27 mouse cellular contexts compared by ENCODE assay signal in genomic region chr13:13564116-13564515, GRCm38 (mm10). TPM values are rescaled to one million over a fixed set of nuclear protein-coding genes. Genes with fewer than 3 reads are reported as not detected.
DNase-seq lines count a peak whose midpoint lies in the region; ATAC-seq and TF ChIP-seq lines count a peak whose summit lies in the region.
"Had no signal": no experiment of that assay in that cellular context is flagged by ENCODE, and none has a peak within 500 bp of the region (broad histone marks: within the 10 kb centered on the region; RNA-seq: fewer than 3 reads in every experiment).

No protein-coding gene starts in this region.

- H3K4me2 ChIP-seq in heart, embryonic 16.5 days (ENCODE audit: low read depth, low read length) = no peak overlapping the region
- no peak overlapping the region for H3K4me2 ChIP-seq in kidney, postnatal 0 days (ENCODE audit: low read length)
- H3K4me2 ChIP-seq in liver, embryonic 11.5 days = no peak overlapping the region
- H3K4me2 ChIP-seq: hindbrain, embryonic 14.5 days; liver, embryonic 15.5 days; lung, embryonic 14.5 days; neural tube, embryonic 12.5 days had no signal

- no peaks in the 10 kb centered on the region for H3K9me3 ChIP-seq in heart, embryonic 16.5 days (replicated peaks; ENCODE audit: control insufficient read depth, low read length)
- H3K9me3 ChIP-seq in kidney, postnatal 0 days (replicated peaks; ENCODE audit: low read length) = no peaks in the 10 kb centered on the region
- no peaks in the 10 kb centered on the region for H3K9me3 ChIP-seq in liver, embryonic 11.5 days (ENCODE audit: control insufficient read depth, low read length)
- H3K9me3 ChIP-seq: G1E; heart, embryonic 10.5 days; liver, embryonic 15.5 days; midbrain, embryonic 10.5 days; neural tube, embryonic 12.5 days had no signal

- H3K27ac ChIP-seq in heart, embryonic 16.5 days (ENCODE audit: low read length) = peak overlapping the region; percentile 1; the same call in 1 of the 2 replicates
- H3K27ac ChIP-seq in kidney, postnatal 0 days = no peak overlapping the region
- no peak overlapping the region for H3K27ac ChIP-seq in kidney, adult 2 months (ENCODE audit: insufficient read depth, low read depth, low read length)
- no peak overlapping the region for H3K27ac ChIP-seq in liver, embryonic 11.5 days (ENCODE audit: low read depth, low read length)
- H3K27ac ChIP-seq: heart, embryonic 10.5 days; hindbrain, embryonic 14.5 days; liver, embryonic 15.5 days; midbrain, embryonic 10.5 days; neural tube, embryonic 12.5 days had no signal

- H3K4me3 ChIP-seq in heart, embryonic 16.5 days (ENCODE audit: low read length) = no peak overlapping the region
- no peak overlapping the region for H3K4me3 ChIP-seq in kidney, postnatal 0 days (replicated peaks; ENCODE audit: low read depth, low read length)
- H3K4me3 ChIP-seq in kidney, adult 2 months (ENCODE audit: insufficient read depth, low read depth, low read length) = no peak overlapping the region
- H3K4me3 ChIP-seq in liver, embryonic 11.5 days (ENCODE audit: low read depth, low read length) = no peak overlapping the region
- H3K4me3 ChIP-seq: heart, embryonic 10.5 days; liver, embryonic 15.5 days; midbrain, embryonic 10.5 days; myocyte; neural tube, embryonic 12.5 days had no signal

- 0 out of 2 replicates have a peak, but pooled peaks have one; percentile 3 for ATAC-seq in heart, embryonic 16.5 days (replicated peaks; ENCODE audit: extremely low read depth, insufficient read depth, low FRiP score)
- peak; percentile 46; the same call in 1 of the 2 replicates for ATAC-seq in kidney, postnatal 0 days (replicated peaks; ENCODE audit: low FRiP score, low read depth)
- no peak for ATAC-seq in liver, embryonic 11.5 days (replicated peaks; ENCODE audit: low FRiP score)
- ATAC-seq: forebrain, embryonic 14.5 days had no signal

- H3K9ac ChIP-seq in heart, embryonic 16.5 days (ENCODE audit: low read length) = no peak overlapping the region
- no peak overlapping the region for H3K9ac ChIP-seq in kidney, postnatal 0 days (ENCODE audit: low read depth, low read length)
- no peak overlapping the region for H3K9ac ChIP-seq in liver, embryonic 11.5 days (ENCODE audit: low read depth, low read length)
- H3K9ac ChIP-seq: hindbrain, embryonic 14.5 days; liver, embryonic 15.5 days; lung, embryonic 14.5 days; neural tube, embryonic 12.5 days had no signal

- H3K36me3 ChIP-seq in heart, embryonic 16.5 days (ENCODE audit: control insufficient read depth, insufficient read depth) = no peaks in the 10 kb centered on the region
- no peaks in the 10 kb centered on the region for H3K36me3 ChIP-seq in kidney, postnatal 0 days (ENCODE audit: insufficient read depth, low read length)
- H3K36me3 ChIP-seq in kidney, adult 2 months (ENCODE audit: control insufficient read depth, insufficient read depth, low read length) = no peaks in the 10 kb centered on the region
- no peaks in the 10 kb centered on the region for H3K36me3 ChIP-seq in liver, embryonic 11.5 days (ENCODE audit: control insufficient read depth, insufficient read depth, low read length)
- H3K36me3 ChIP-seq: G1E; heart, embryonic 10.5 days; liver, embryonic 15.5 days; midbrain, embryonic 10.5 days; neural tube, embryonic 12.5 days had no signal

- no peak for DNase-seq in heart, adult 9 months (ENCODE audit: low spot score in 2 of 2)
- DNase-seq in kidney, postnatal 0 days (ENCODE audit: low spot score) = peak; percentile 74
- DNase-seq in kidney, adult 2 months = no peak
- DNase-seq in thymus, postnatal 14 days = peak; percentile 33
- DNase-seq in thymus, postnatal 0 days (ENCODE audit: low spot score) = no peak
- DNase-seq in liver, embryonic 11.5 days (ENCODE audit: low spot score) = no peak
- DNase-seq: adrenal gland, postnatal 10 days; cerebellum, adult 11 months; cerebellum, adult 9-10 months; cerebellum, postnatal 36 days; gastrocnemius, postnatal 14 days; kidney, adult 18-20 months; layer of hippocampus, adult 9-11 months; liver; lung, embryonic 14.5 days; lung, postnatal 14 days; right cerebral cortex, adult 18-20 months; spleen, adult 18-20 months had no signal

- peaks cover 4% of the 10 kb centered on the region; the same call in 1 of the 2 replicates for H3K4me1 ChIP-seq in heart, embryonic 16.5 days (ENCODE audit: control insufficient read depth, insufficient read depth, low read length)
- H3K4me1 ChIP-seq in kidney, postnatal 0 days (replicated peaks; ENCODE audit: insufficient read depth, low read length) = no peaks in the 10 kb centered on the region
- H3K4me1 ChIP-seq in kidney, adult 2 months (ENCODE audit: control insufficient read depth, insufficient read depth, low read length) = no peaks in the 10 kb centered on the region
- H3K4me1 ChIP-seq in liver, embryonic 11.5 days (replicated peaks; ENCODE audit: control insufficient read depth, insufficient read depth, low read length) = peaks cover 3% of the 10 kb centered on the region; the same call in 1 of the 2 replicates
- H3K4me1 ChIP-seq: midbrain, embryonic 10.5 days; neural tube, embryonic 12.5 days had no signal

- no peak for TF ChIP-seq POLR2A in kidney, adult 2 months (IDR thresholded peaks at IDR 0.05; ENCODE audit: low read depth, low read length)

- WGBS in heart, embryonic 16.5 days = 50% methylated on average over 2 of the region's 2 CpGs
- WGBS in kidney, postnatal 0 days = 25% methylated on average over 2 of the region's 2 CpGs
- WGBS in kidney, adult 2 months = 51% methylated on average over 2 of the region's 2 CpGs
- 57% methylated on average over 2 of the region's 2 CpGs for WGBS in liver, embryonic 11.5 days

- no peaks in the 10 kb centered on the region for H3K27me3 ChIP-seq in heart, embryonic 16.5 days (ENCODE audit: control insufficient read depth, insufficient read depth, low read length)
- H3K27me3 ChIP-seq in kidney, postnatal 0 days (ENCODE audit: insufficient read depth, low read length) = no peaks in the 10 kb centered on the region
- no peaks in the 10 kb centered on the region for H3K27me3 ChIP-seq in kidney, adult 2 months (replicated peaks; ENCODE audit: control insufficient read depth, insufficient read depth, low read length)
- H3K27me3 ChIP-seq in liver, embryonic 11.5 days (replicated peaks; ENCODE audit: control insufficient read depth, insufficient read depth, low read length) = no peaks in the 10 kb centered on the region
- H3K27me3 ChIP-seq: liver, embryonic 15.5 days; neural tube, embryonic 12.5 days had no signal

- TF ChIP-seq CTCF in kidney, postnatal 0 days (IDR thresholded peaks at IDR 0.05; ENCODE audit: low read depth) = no peak
- no peak for TF ChIP-seq CTCF in kidney, adult 2 months (conservative IDR thresholded peaks at IDR 0.05; ENCODE audit: insufficient read depth, insufficient read length, low read depth, low read length)

RNA-seq across cellular contexts. Expression of gene Lyst, which starts 26.1 kb away (rescaled TPM):
- polyA plus RNA-seq in heart, embryonic 16.5 days (2015; fragmentation: Nextera tagmentation; extraction: Ambion mirVana) = 3.2 TPM in 2 replicates
- polyA plus RNA-seq in kidney, postnatal 0 days (2015; fragmentation: Nextera tagmentation; extraction: Ambion mirVana) = 3.6 and 3.8 TPM in 2 replicates
- polyA plus RNA-seq in kidney, adult 2 months (2012; rRNA removed) = 2.2 and 2.4 TPM in 2 replicates
- polyA plus RNA-seq in thymus, postnatal 0 days (2015; fragmentation: Nextera tagmentation; extraction: Ambion mirVana) = 11.5 and 16.3 TPM in 2 replicates
- 1.8 and 2.0 TPM in 2 replicates for polyA plus RNA-seq in liver, embryonic 11.5 days (2014; fragmentation: Nextera tagmentation; extraction: Ambion mirVana)

Comparison
In these comparisons a context has a peak if more than half of its experiments do, and no peak if none do; other contexts are left out.
1. DNase-seq: peak in kidney, postnatal 0 days (single experiment) and thymus, postnatal 14 days (single experiment); none in heart, adult 9 months (0 of 2), kidney, adult 2 months (single experiment), thymus, postnatal 0 days (single experiment) and liver, embryonic 11.5 days (single experiment).